Mouse (Mus musculus): ENCODE data around the gene Pmp22.

The Pmp22 gene

GRCm38 (mm10) chr11:63163986-63164682 is 35.4 kb downstream of the Pmp22 start:
- DNase-seq: peak in 1 of 2 experiments; percentile 41

- no peak for DNase-seq
Measured at GRCm38 (mm10) chr11:63164756-63165484, 36.1 kb downstream of the Pmp22 start.

- DNase-seq: no peak
Measured at GRCm38 (mm10) chr11:63167826-63168225, 39.0 kb downstream of the Pmp22 start.

- peak in 1 of 2 experiments; percentile 47 for DNase-seq
Measured at GRCm38 (mm10) chr11:63168551-63169258, 39.9 kb downstream of the Pmp22 start.

GRCm38 (mm10) chr11:63171977-63172376 is 43.2 kb downstream of the Pmp22 start:
- peak in 1 of 2 experiments; percentile 40 for DNase-seq

- DNase-seq: peak in 1 of 2 experiments; percentile 14
Measured at GRCm38 (mm10) chr11:63173604-63174003, 44.8 kb downstream of the Pmp22 start.

- peak in 1 of 2 experiments; percentile 13 for DNase-seq
Measured at GRCm38 (mm10) chr11:63175302-63175701, 46.5 kb downstream of the Pmp22 start.

- no peak for DNase-seq
Measured at GRCm38 (mm10) chr11:63176416-63176815, 47.6 kb downstream of the Pmp22 start.

- DNase-seq: no peak
Measured at GRCm38 (mm10) chr11:63180262-63181101, 51.7 kb downstream of the Pmp22 start.

- DNase-seq: no peak
Measured at GRCm38 (mm10) chr11:63188803-63189202, 60.0 kb downstream of the Pmp22 start.

- DNase-seq: no peak
Measured at GRCm38 (mm10) chr11:63198070-63198469, 69.3 kb downstream of the Pmp22 start.

- no peak for DNase-seq
Measured at GRCm38 (mm10) chr11:63201989-63202535, 73.3 kb downstream of the Pmp22 start.
